Mouse (Mus musculus) thymus, adult 18-20 months (tissue): ENCODE results near the gene Selenon.

Experiments used
- DNase-seq, 2 experiments: peaks; one replicate each; pipeline ENCODE4 v3.0.0; 2022; ENCODE audit warnings: mixed read lengths in 2 of 2

Selenon gene

GRCm38 (mm10) chr4:134542726-134543125, 9.2 kb downstream of the Selenon start:
- DNase-seq, result no peak

- DNase-seq, result no peak
Measured at GRCm38 (mm10) chr4:134538997-134539580, 12.9 kb downstream of the Selenon start.

- DNase-seq, result no peak
Measured at GRCm38 (mm10) chr4:134535787-134536151, 16.2 kb downstream of the Selenon start.

- peak; percentile 96 to 97 for DNase-seq
Measured at GRCm38 (mm10) chr4:134534932-134535786, 16.8 kb downstream of the Selenon start, which contains the start of gene Mtfr1l. Mtfr1l (minus strand) TSS chr4:134535387.

- peak; percentile 66 to 69 for DNase-seq
Measured at GRCm38 (mm10) chr4:134534124-134534886, 17.7 kb downstream of the Selenon start.

GRCm38 (mm10) chr4:134533421-134533820, 18.5 kb downstream of the Selenon start:
- DNase-seq, result no peak

- no peak for DNase-seq
Measured at GRCm38 (mm10) chr4:134532928-134533327, 19.0 kb downstream of the Selenon start.

GRCm38 (mm10) chr4:134526220-134526619, 25.7 kb downstream of the Selenon start:
- no peak for DNase-seq

GRCm38 (mm10) chr4:134525806-134526205, 26.2 kb downstream of the Selenon start:
- DNase-seq, result no peak

GRCm38 (mm10) chr4:134523447-134523846, 28.5 kb downstream of the Selenon start:
- no peak for DNase-seq

GRCm38 (mm10) chr4:134519281-134519680, 32.7 kb downstream of the Selenon start:
- no peak for DNase-seq

GRCm38 (mm10) chr4:134518541-134518940, 33.4 kb downstream of the Selenon start:
- no peak for DNase-seq

GRCm38 (mm10) chr4:134517719-134518118, 34.2 kb downstream of the Selenon start:
- no peak for DNase-seq

- no peak for DNase-seq
Measured at GRCm38 (mm10) chr4:134516981-134517380, 35.0 kb downstream of the Selenon start.

- DNase-seq, result no peak
Measured at GRCm38 (mm10) chr4:134515614-134516013, 36.4 kb downstream of the Selenon start.

- DNase-seq, result no peak
Measured at GRCm38 (mm10) chr4:134514309-134514930, 37.5 kb downstream of the Selenon start.

- no peak for DNase-seq
Measured at GRCm38 (mm10) chr4:134512798-134513197, 39.2 kb downstream of the Selenon start.

- no peak for DNase-seq
Measured at GRCm38 (mm10) chr4:134511730-134512129, 40.2 kb downstream of the Selenon start.

GRCm38 (mm10) chr4:134510845-134511411, 41.0 kb downstream of the Selenon start, which contains the start of gene Aunip:
Aunip (plus strand) TSS chr4:134510999.
- peak; percentile 70 to 73 for DNase-seq

- DNase-seq, result no peak
Measured at GRCm38 (mm10) chr4:134510396-134510795, 41.6 kb downstream of the Selenon start.

GRCm38 (mm10) chr4:134506713-134507112, 45.3 kb downstream of the Selenon start:
- DNase-seq, result no peak

- DNase-seq, result no peak
Measured at GRCm38 (mm10) chr4:134505966-134506594, 45.9 kb downstream of the Selenon start.
